Mouse (Mus musculus) cerebral cortex, adult 2 months (tissue): ENCODE measurements around the gene Smc6.

ENCODE experiments used
- WGBS: fragments of 180-500 bp; shearing (Covaris S2); methylation state at CpG from one replicate; pipeline ENCODE4 v1.1.7; 2018; 5-methylcytosine and 5-hydroxymethylcytosine counted together

Smc6 gene

GRCm38 (mm10) chr12:11265382-11266281 lies at the start of gene Smc6, which contains the start of gene Gen1:
TSS of gene Smc6 (plus strand) at chr12:11265886.
TSS of gene Gen1 (minus strand) at chr12:11265801.
- WGBS = under 1% methylated on average over 83 of the region's 83 CpGs

GRCm38 (mm10) chr12:11216454-11216853 lies 49.2 kb upstream of the Smc6 start:
- WGBS = 83% methylated on average over 3 of the region's 3 CpGs

GRCm38 (mm10) chr12:11217726-11218250 lies 47.9 kb upstream of the Smc6 start:
- 81% methylated on average over 7 of the region's 7 CpGs for WGBS

- WGBS = 60% methylated on average over 20 of the region's 20 CpGs
Measured at GRCm38 (mm10) chr12:11221524-11222330, 44.0 kb upstream of the Smc6 start.

- 74% methylated on average over 3 of the region's 3 CpGs for WGBS
Measured at GRCm38 (mm10) chr12:11222566-11222965, 43.1 kb upstream of the Smc6 start.

- 97% methylated on average over 10 of the region's 10 CpGs for WGBS
Measured at GRCm38 (mm10) chr12:11223090-11223489, 42.6 kb upstream of the Smc6 start.

GRCm38 (mm10) chr12:11224722-11225121 lies 41.0 kb upstream of the Smc6 start:
- WGBS = 41% methylated on average over 5 of the region's 5 CpGs

GRCm38 (mm10) chr12:11226123-11226522 lies 39.6 kb upstream of the Smc6 start:
- WGBS = 84% methylated on average over 1 of the region's 1 CpGs

GRCm38 (mm10) chr12:11226529-11227268 lies 39.0 kb upstream of the Smc6 start:
- 86% methylated on average over 5 of the region's 5 CpGs for WGBS

- 74% methylated on average over 2 of the region's 2 CpGs for WGBS
Measured at GRCm38 (mm10) chr12:11230267-11230666, 35.4 kb upstream of the Smc6 start.

GRCm38 (mm10) chr12:11235996-11236395 lies 29.7 kb upstream of the Smc6 start:
- 79% methylated on average over 2 of the region's 2 CpGs for WGBS

- WGBS = 100% methylated on average over 1 of the region's 1 CpGs
Measured at GRCm38 (mm10) chr12:11247460-11247859, 18.2 kb upstream of the Smc6 start.

- WGBS = 89% methylated on average over 3 of the region's 3 CpGs
Measured at GRCm38 (mm10) chr12:11250322-11250721, 15.4 kb upstream of the Smc6 start.

- WGBS = 6% methylated on average over 13 of the region's 13 CpGs
Measured at GRCm38 (mm10) chr12:11264895-11265294, 791 bp upstream of the Smc6 start.

- under 1% methylated on average over 51 of the region's 51 CpGs for WGBS
Measured at GRCm38 (mm10) chr12:11266282-11266985, 748 bp downstream of the Smc6 start.

GRCm38 (mm10) chr12:11267030-11267429 lies 1.3 kb downstream of the Smc6 start:
- WGBS = 13% methylated on average over 4 of the region's 4 CpGs

- 94% methylated on average over 4 of the region's 4 CpGs for WGBS
Measured at GRCm38 (mm10) chr12:11272568-11272967, 6.9 kb downstream of the Smc6 start.

GRCm38 (mm10) chr12:11273185-11273584 lies 7.5 kb downstream of the Smc6 start:
- 46% methylated on average over 1 of the region's 1 CpGs for WGBS

- 91% methylated on average over 2 of the region's 2 CpGs for WGBS
Measured at GRCm38 (mm10) chr12:11276632-11277031, 10.9 kb downstream of the Smc6 start.

GRCm38 (mm10) chr12:11277207-11277606 lies 11.5 kb downstream of the Smc6 start:
- 85% methylated on average over 6 of the region's 6 CpGs for WGBS

- WGBS = 89% methylated on average over 3 of the region's 3 CpGs
Measured at GRCm38 (mm10) chr12:11279886-11280285, 14.2 kb downstream of the Smc6 start.
